Mouse (Mus musculus): ENCODE data around the gene Tshz2. TPM values are rescaled to one million over a fixed set of nuclear protein-coding genes. Genes with fewer than 3 reads are reported as not detected.
A peak's percentile ranks its signal among the peaks of the same experiment; 100 is the strongest.

Gene Tshz2
- polyA plus RNA-seq, 1 experiment from 2014 or later: 13.0 TPM

- H3K4me3 ChIP-seq (replicated peaks; ENCODE audit: low read depth, low read length): no peak overlapping the region
- 77% methylated on average over 8 of the region's 8 CpGs for WGBS
- ATAC-seq (ENCODE audit: low FRiP score, low TSS enrichment): no peak
These were observed 330.0 kb downstream of the Tshz2 start for GRCm38 (mm10) chr2:169962776-169963175.

GRCm38 (mm10) chr2:169970481-169970880 is 337.7 kb downstream of the Tshz2 start:
- Histone ChIP-seq H3K9me3 (ENCODE audit: control insufficient read depth, low read length) (no peaks in the 10 kb centered on the region), H3K9ac (replicated peaks; ENCODE audit: low read length) (no peak overlapping the region), H3K27ac (replicated peaks; ENCODE audit: low read depth, low read length) (no peak overlapping the region), H3K27me3 (ENCODE audit: control insufficient read depth, insufficient read depth, low read length) (no peaks in the 10 kb centered on the region), H3K4me1 (ENCODE audit: control insufficient read depth, insufficient read depth, low read length) (no peaks in the 10 kb centered on the region), H3K4me3 (replicated peaks; ENCODE audit: low read depth, low read length) (no peak overlapping the region), H3K4me2 (ENCODE audit: low read length) (no peak overlapping the region), H3K36me3 (ENCODE audit: control insufficient read depth, insufficient read depth, low read length) (no peaks in the 10 kb centered on the region)
- DNase-seq (no peak), ATAC-seq (ENCODE audit: low FRiP score, low TSS enrichment) (no peak)
- 84% methylated on average over 6 of the region's 6 CpGs for WGBS

More at GRCm38 (mm10) chr2:169962776-169963175, 330.0 kb downstream of the Tshz2 start:
- no peaks in the 10 kb centered on the region for H3K36me3 ChIP-seq (ENCODE audit: control insufficient read depth, insufficient read depth, low read length)
- H3K9me3 ChIP-seq (ENCODE audit: control insufficient read depth, low read length): no peaks in the 10 kb centered on the region
- no peak for DNase-seq
- no peak overlapping the region for H3K9ac ChIP-seq (replicated peaks; ENCODE audit: low read length)
- H3K4me2 ChIP-seq (ENCODE audit: low read length): no peak overlapping the region
- peak overlapping the region; percentile 70 for H3K27ac ChIP-seq (replicated peaks; ENCODE audit: low read depth, low read length)
- H3K4me1 ChIP-seq (ENCODE audit: control insufficient read depth, insufficient read depth, low read length): peaks cover 32% of the 10 kb centered on the region; the same call in 1 of the 2 replicates
- no peaks in the 10 kb centered on the region for H3K27me3 ChIP-seq (ENCODE audit: control insufficient read depth, insufficient read depth, low read length)

GRCm38 (mm10) chr2:169982925-169983324 is 350.1 kb downstream of the Tshz2 start:
- Histone ChIP-seq H3K9ac (replicated peaks; ENCODE audit: low read length) (no peak overlapping the region), H3K4me1 (ENCODE audit: control insufficient read depth, insufficient read depth, low read length) (no peaks in the 10 kb centered on the region), H3K27me3 (ENCODE audit: control insufficient read depth, insufficient read depth, low read length) (no peaks in the 10 kb centered on the region), H3K36me3 (ENCODE audit: control insufficient read depth, insufficient read depth, low read length) (no peaks in the 10 kb centered on the region), H3K4me2 (ENCODE audit: low read length) (no peak overlapping the region), H3K27ac (replicated peaks; ENCODE audit: low read depth, low read length) (no peak overlapping the region), H3K4me3 (replicated peaks; ENCODE audit: low read depth, low read length) (no peak overlapping the region), H3K9me3 (ENCODE audit: control insufficient read depth, low read length) (no peaks in the 10 kb centered on the region)
- no peak for DNase-seq
- WGBS: 92% methylated on average over 10 of the region's 10 CpGs
- ATAC-seq (ENCODE audit: low FRiP score, low TSS enrichment): no peak

- no peaks in the 10 kb centered on the region for H3K9me3 ChIP-seq (ENCODE audit: control insufficient read depth, low read length)
- DNase-seq (no peak), ATAC-seq (ENCODE audit: low FRiP score, low TSS enrichment) (no peak)
- no peak overlapping the region for H3K4me2 ChIP-seq (ENCODE audit: low read length)
- no peaks in the 10 kb centered on the region for H3K36me3 ChIP-seq (ENCODE audit: control insufficient read depth, insufficient read depth, low read length)
- no peaks in the 10 kb centered on the region for H3K27me3 ChIP-seq (ENCODE audit: control insufficient read depth, insufficient read depth, low read length)
- no peak overlapping the region for H3K27ac ChIP-seq (replicated peaks; ENCODE audit: low read depth, low read length)
- 82% methylated on average over 13 of the region's 13 CpGs for WGBS
- H3K4me3 ChIP-seq (replicated peaks; ENCODE audit: low read depth, low read length): no peak overlapping the region
- H3K4me1 ChIP-seq (ENCODE audit: control insufficient read depth, insufficient read depth, low read length): no peaks in the 10 kb centered on the region
- no peak overlapping the region for H3K9ac ChIP-seq (replicated peaks; ENCODE audit: low read length)
These were observed 354.4 kb downstream of the Tshz2 start for GRCm38 (mm10) chr2:169987186-169987585.

GRCm38 (mm10) chr2:169989186-169989585 is 356.4 kb downstream of the Tshz2 start:
- Histone ChIP-seq H3K9me3 (ENCODE audit: control insufficient read depth, low read length) (no peaks in the 10 kb centered on the region), H3K27ac (replicated peaks; ENCODE audit: low read depth, low read length) (no peak overlapping the region), H3K4me1 (ENCODE audit: control insufficient read depth, insufficient read depth, low read length) (no peaks in the 10 kb centered on the region), H3K36me3 (ENCODE audit: control insufficient read depth, insufficient read depth, low read length) (no peaks in the 10 kb centered on the region), H3K27me3 (ENCODE audit: control insufficient read depth, insufficient read depth, low read length) (no peaks in the 10 kb centered on the region), H3K4me3 (replicated peaks; ENCODE audit: low read depth, low read length) (no peak overlapping the region), H3K4me2 (ENCODE audit: low read length) (no peak overlapping the region), H3K9ac (replicated peaks; ENCODE audit: low read length) (no peak overlapping the region)
- 100% methylated on average over 1 of the region's 1 CpGs for WGBS
- DNase-seq (no peak), ATAC-seq (ENCODE audit: low FRiP score, low TSS enrichment) (no peak)

GRCm38 (mm10) chr2:169990991-169991390 is 358.2 kb downstream of the Tshz2 start:
- H3K9ac ChIP-seq (replicated peaks; ENCODE audit: low read length): no peak overlapping the region
- 90% methylated on average over 7 of the region's 7 CpGs for WGBS
- H3K9me3 ChIP-seq (ENCODE audit: control insufficient read depth, low read length): no peaks in the 10 kb centered on the region
- no peaks in the 10 kb centered on the region for H3K36me3 ChIP-seq (ENCODE audit: control insufficient read depth, insufficient read depth, low read length)
- ATAC-seq (ENCODE audit: low FRiP score, low TSS enrichment) (no peak), DNase-seq (no peak)
- H3K27me3 ChIP-seq (ENCODE audit: control insufficient read depth, insufficient read depth, low read length): no peaks in the 10 kb centered on the region
- no peak overlapping the region for H3K4me3 ChIP-seq (replicated peaks; ENCODE audit: low read depth, low read length)
- H3K4me1 ChIP-seq (ENCODE audit: control insufficient read depth, insufficient read depth, low read length): peaks cover 5% of the 10 kb centered on the region
- H3K27ac ChIP-seq (replicated peaks; ENCODE audit: low read depth, low read length): no peak overlapping the region
- H3K4me2 ChIP-seq (ENCODE audit: low read length): no peak overlapping the region

- Histone ChIP-seq H3K4me1 (ENCODE audit: control insufficient read depth, insufficient read depth, low read length) (peaks cover 42% of the 10 kb centered on the region), H3K27me3 (ENCODE audit: control insufficient read depth, insufficient read depth, low read length) (no peaks in the 10 kb centered on the region), H3K4me3 (replicated peaks; ENCODE audit: low read depth, low read length) (no peak overlapping the region), H3K36me3 (ENCODE audit: control insufficient read depth, insufficient read depth, low read length) (no peaks in the 10 kb centered on the region), H3K4me2 (ENCODE audit: low read length) (no peak overlapping the region), H3K9ac (replicated peaks; ENCODE audit: low read length) (no peak overlapping the region), H3K9me3 (ENCODE audit: control insufficient read depth, low read length) (no peaks in the 10 kb centered on the region), H3K27ac (replicated peaks; ENCODE audit: low read depth, low read length) (peak overlapping the region; percentile 26; the same call in 1 of the 2 replicates)
- ATAC-seq (ENCODE audit: low FRiP score, low TSS enrichment) (no peak), DNase-seq (peak; percentile 52)
- 51% methylated on average over 12 of the region's 12 CpGs for WGBS
These were observed 363.2 kb downstream of the Tshz2 start for GRCm38 (mm10) chr2:169995987-169996386.

- DNase-seq (peak; percentile 32), ATAC-seq (ENCODE audit: low FRiP score, low TSS enrichment) (no peak)
- H3K9me3 ChIP-seq (ENCODE audit: control insufficient read depth, low read length): no peaks in the 10 kb centered on the region
- H3K4me2 ChIP-seq (ENCODE audit: low read length): no peak overlapping the region
- peaks cover 42% of the 10 kb centered on the region for H3K4me1 ChIP-seq (ENCODE audit: control insufficient read depth, insufficient read depth, low read length)
- H3K27me3 ChIP-seq (ENCODE audit: control insufficient read depth, insufficient read depth, low read length): no peaks in the 10 kb centered on the region
- H3K4me3 ChIP-seq (replicated peaks; ENCODE audit: low read depth, low read length): no peak overlapping the region
- H3K27ac ChIP-seq (replicated peaks; ENCODE audit: low read depth, low read length): 0 out of 2 replicates have a peak overlapping the region, but pooled peaks have one; percentile 89
- 61% methylated on average over 16 of the region's 16 CpGs for WGBS
- no peaks in the 10 kb centered on the region for H3K36me3 ChIP-seq (ENCODE audit: control insufficient read depth, insufficient read depth, low read length)
- H3K9ac ChIP-seq (replicated peaks; ENCODE audit: low read length): no peak overlapping the region
These were observed 363.9 kb downstream of the Tshz2 start for GRCm38 (mm10) chr2:169996501-169997237.
